Mouse (Mus musculus): ENCODE results near the gene Mrpl36.

DNA sequence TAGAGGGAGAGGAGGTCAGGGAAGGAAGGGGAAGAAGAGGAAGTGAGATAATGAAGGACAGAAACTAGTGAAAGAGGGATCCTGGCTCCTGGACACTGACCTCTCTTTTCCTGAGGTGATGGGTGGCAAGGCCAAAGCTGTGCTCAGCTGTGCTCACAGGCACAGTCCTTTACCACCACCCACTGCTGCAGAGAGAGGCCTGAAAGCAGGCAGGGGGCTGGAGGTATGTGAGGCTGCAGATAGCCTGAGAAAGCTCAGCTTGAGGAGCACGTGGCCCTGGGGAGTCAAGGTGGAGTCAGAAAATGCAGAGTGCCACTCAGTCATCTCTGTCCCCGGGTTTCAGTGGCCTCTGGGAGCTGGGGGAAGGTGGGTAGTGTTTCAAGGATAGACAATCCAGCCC is 37.2 kb upstream of the Mrpl36 start:
- TF ChIP-seq CTCF (IDR thresholded peaks at IDR 0.05; ENCODE audit: control insufficient read depth, insufficient read depth, insufficient read length) (no peak), FOSL1 (IDR thresholded peaks at IDR 0.05; ENCODE audit: insufficient read depth, low read length, poor library complexity, severe bottlenecking) (no peak), MYOD1 (IDR thresholded peaks at IDR 0.05; ENCODE audit: control insufficient read depth, insufficient read length, low read depth) (no peak), USF1 (IDR thresholded peaks at IDR 0.05; ENCODE audit: low read depth) (no peak), MYOG (IDR thresholded peaks at IDR 0.05; ENCODE audit: control insufficient read depth, extremely low read depth, insufficient read length) (no peak), MAX (IDR thresholded peaks at IDR 0.05) (no peak)
